Mouse (Mus musculus) midbrain, embryonic 13.5 days (tissue): ENCODE measurements around the gene Vmn1r189. TPM values are rescaled to one million over a fixed set of nuclear protein-coding genes. Genes with fewer than 3 reads are reported as not detected.
"Not testable (repeated sequence)": the region's sequence is repeated elsewhere in the genome, so short reads cannot be mapped to it uniquely, and the experiment has no call there.

Source experiments
- ATAC-seq: fragments of 200-750 bp; cut with Nextera tagmentation; 2 replicates; pipeline ENCODE4 v1.8.0; 2017; ENCODE audit warnings: mild to moderate bottlenecking, moderate TSS enrichment, moderate library complexity
- H3K27ac ChIP-seq: fragments of 300-500 bp; sonication (generic); 2 replicates; pipeline ENCODE4 v1.5.1; 2015; ENCODE audit warnings: inconsistent platforms, mild to moderate bottlenecking, moderate library complexity
- H3K27me3 ChIP-seq: fragments of 300-500 bp; sonication (generic); 2 replicates; pipeline ENCODE4 v1.6.1; 2015; ENCODE audit warnings: mild to moderate bottlenecking, inconsistent platforms
- H3K36me3 ChIP-seq: fragments of 300-500 bp; sonication (generic); 2 replicates; pipeline ENCODE4 v1.6.1; 2015; ENCODE audit warnings: mild to moderate bottlenecking, inconsistent platforms
- H3K4me1 ChIP-seq: fragments of 300-500 bp; sonication (generic); replicated peaks from 2 replicates; pipeline ENCODE4 v1.6.1; 2015; ENCODE audit warnings: inconsistent platforms
- H3K4me2 ChIP-seq: fragments of 300-500 bp; sonication (generic); replicated peaks from 2 replicates; pipeline ENCODE4 v1.6.1; 2015; ENCODE audit warnings: moderate library complexity, mild to moderate bottlenecking, inconsistent platforms
- H3K4me3 ChIP-seq: fragments of 300-500 bp; sonication (generic); replicated peaks from 2 replicates; pipeline ENCODE4 v1.5.1; 2015; ENCODE audit warnings: mild to moderate bottlenecking, inconsistent platforms
- H3K9ac ChIP-seq: fragments of 300-500 bp; sonication (generic); replicated peaks from 2 replicates; pipeline ENCODE4 v1.6.1; 2015; ENCODE audit warnings: mild to moderate bottlenecking, inconsistent platforms
- H3K9me3 ChIP-seq: fragments of 300-500 bp; sonication (generic); 2 replicates; pipeline ENCODE4 v1.6.1; 2016; ENCODE audit warnings: mild to moderate bottlenecking, inconsistent platforms
- WGBS: fragments of 180-500 bp; shearing (Covaris S2); methylation state at CpG from one replicate; pipeline ENCODE4 v1.1.7; 2015; 5-methylcytosine and 5-hydroxymethylcytosine counted together
- microRNA-seq: library from miRNA; unstranded; fragments of <30 nt; microRNA quantifications from one replicate; pipeline ENCODE4, GENCODE M21; 2016
- polyA plus RNA-seq: library from polyadenylated mRNA; unstranded; fragments of >200 nt; fragmentation: Nextera tagmentation; extraction: Ambion mirVana; gene quantifications from 2 replicates; pipeline ENCODE4 v1.2.1, GENCODE M21; 2015

Vmn1r189 gene
- not detected in 2 replicates for polyA plus RNA-seq

DNA sequence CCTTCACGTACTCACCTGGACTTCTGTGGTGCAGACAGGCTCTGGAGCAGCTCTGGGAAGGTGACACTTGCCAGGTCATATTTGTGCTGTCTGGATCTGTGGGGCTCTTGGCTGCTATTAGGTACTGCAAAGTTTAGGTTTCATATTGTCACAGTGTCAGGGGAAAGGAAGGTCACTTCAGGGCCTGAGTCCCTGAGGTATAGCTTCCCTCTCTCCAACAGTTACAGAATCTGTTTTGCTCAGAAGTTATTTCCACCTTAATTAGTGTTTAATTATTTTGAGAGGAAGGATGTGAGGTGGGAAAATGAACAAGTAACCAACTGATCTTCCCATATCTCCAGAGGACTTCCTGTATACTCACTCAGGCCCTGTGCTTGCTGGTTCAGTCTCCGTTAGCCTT is at the start of gene Vmn1r189:
TSS of gene Vmn1r189 (minus strand) at position 101 of the 400 bp plus-strand sequence.
- not testable (repeated sequence) for H3K4me3 ChIP-seq, H3K4me2 ChIP-seq, H3K27me3 ChIP-seq, H3K36me3 ChIP-seq, H3K4me1 ChIP-seq, H3K9ac ChIP-seq, H3K9me3 ChIP-seq, ATAC-seq, H3K27ac ChIP-seq
- WGBS, result 88% methylated on average over 2 of the region's 2 CpGs

- not testable (repeated sequence) for ATAC-seq, H3K36me3 ChIP-seq, H3K27ac ChIP-seq, H3K4me1 ChIP-seq, H3K9ac ChIP-seq, H3K9me3 ChIP-seq, H3K4me2 ChIP-seq, H3K27me3 ChIP-seq, H3K4me3 ChIP-seq
- WGBS, result 73% methylated on average over 5 of the region's 5 CpGs
Measured at GRCm38 (mm10) chr13:22136495-22137293, 31.1 kb upstream of the Vmn1r189 start.

DNA sequence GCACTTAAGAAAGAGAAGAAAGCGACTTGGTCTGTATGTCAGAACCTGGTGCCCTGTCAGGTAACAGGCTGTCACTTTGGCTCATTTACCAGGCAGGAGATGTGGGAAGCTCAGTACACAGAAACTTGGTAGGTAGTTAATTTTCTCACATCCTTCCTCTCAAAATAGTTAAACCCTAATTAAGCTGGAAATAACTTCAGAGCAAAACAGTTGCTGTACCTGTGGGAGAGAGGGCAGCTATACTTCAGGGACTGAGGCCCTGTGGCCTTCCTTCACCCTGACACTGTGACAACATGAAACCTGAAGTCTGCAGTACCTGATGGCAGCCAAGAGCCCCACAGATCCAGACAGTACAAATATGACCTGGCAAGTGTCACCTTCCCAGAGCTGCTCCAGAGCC is 21.5 kb downstream of the Vmn1r189 start, which contains the start of gene Vmn1r188:
TSS of gene Vmn1r188 (plus strand) at position 301 of the 400 bp plus-strand sequence.
- H3K36me3 ChIP-seq, H3K4me3 ChIP-seq, H3K4me2 ChIP-seq, ATAC-seq, H3K9me3 ChIP-seq, H3K4me1 ChIP-seq, H3K27ac ChIP-seq, H3K27me3 ChIP-seq, H3K9ac ChIP-seq: not testable (repeated sequence)
- WGBS, result 94% methylated on average over 1 of the region's 1 CpGs

- peaks cover 3% of the 10 kb centered on the region; the same call in 1 of the 2 replicates for H3K9me3 ChIP-seq
- no peak overlapping the region for H3K27ac ChIP-seq
- H3K36me3 ChIP-seq, result no peaks in the 10 kb centered on the region
- no peak overlapping the region for H3K4me2 ChIP-seq
- no peak overlapping the region for H3K4me3 ChIP-seq
- H3K27me3 ChIP-seq, result no peaks in the 10 kb centered on the region
- no peak overlapping the region for H3K9ac ChIP-seq
- H3K4me1 ChIP-seq, result no peaks in the 10 kb centered on the region
- 78% methylated on average over 1 of the region's 1 CpGs for WGBS
- ATAC-seq, result no peak
Measured at GRCm38 (mm10) chr13:22063468-22063867, 42.2 kb downstream of the Vmn1r189 start.

GRCm38 (mm10) chr13:22061422-22061821 is 44.2 kb downstream of the Vmn1r189 start:
- Histone ChIP-seq H3K4me2 (no peak overlapping the region), H3K36me3 (no peaks in the 10 kb centered on the region), H3K9ac (no peak overlapping the region), H3K27ac (no peak overlapping the region), H3K4me3 (no peak overlapping the region), H3K4me1 (no peaks in the 10 kb centered on the region), H3K9me3 (peaks cover under 1% of the 10 kb centered on the region; the same call in 1 of the 2 replicates), H3K27me3 (no peaks in the 10 kb centered on the region)
- no peak for ATAC-seq
- 85% methylated on average over 1 of the region's 1 CpGs for WGBS

DNA sequence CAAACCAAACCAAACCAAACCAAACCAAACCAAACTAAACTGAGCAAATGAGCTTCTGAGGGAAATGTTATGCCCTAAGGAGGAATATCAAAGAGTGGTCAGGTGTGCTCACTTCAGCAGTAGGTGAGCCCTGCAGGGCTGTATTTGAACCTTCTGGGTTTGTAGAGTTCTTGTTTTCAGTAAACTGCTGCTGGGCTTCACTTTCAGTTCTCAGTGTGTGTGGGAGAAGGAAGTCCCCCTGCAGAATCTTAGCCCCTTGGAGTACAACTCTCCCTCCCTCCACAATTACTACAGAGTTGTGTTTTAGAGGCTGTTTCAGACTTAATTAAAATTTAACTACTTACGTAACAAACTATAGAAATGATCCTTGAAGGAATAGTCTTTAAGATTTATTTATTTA is 51.9 kb downstream of the Vmn1r189 start:
- H3K4me2 ChIP-seq, result no peak overlapping the region
- H3K4me1 ChIP-seq, result no peaks in the 10 kb centered on the region
- no peaks in the 10 kb centered on the region for H3K27me3 ChIP-seq
- H3K9me3 ChIP-seq, result no peaks in the 10 kb centered on the region
- WGBS, result 83% methylated on average over 1 of the region's 1 CpGs
- no peaks in the 10 kb centered on the region for H3K36me3 ChIP-seq
- no peak for ATAC-seq
- no peak overlapping the region for H3K4me3 ChIP-seq
- H3K9ac ChIP-seq, result no peak overlapping the region
- H3K27ac ChIP-seq, result no peak overlapping the region

DNA sequence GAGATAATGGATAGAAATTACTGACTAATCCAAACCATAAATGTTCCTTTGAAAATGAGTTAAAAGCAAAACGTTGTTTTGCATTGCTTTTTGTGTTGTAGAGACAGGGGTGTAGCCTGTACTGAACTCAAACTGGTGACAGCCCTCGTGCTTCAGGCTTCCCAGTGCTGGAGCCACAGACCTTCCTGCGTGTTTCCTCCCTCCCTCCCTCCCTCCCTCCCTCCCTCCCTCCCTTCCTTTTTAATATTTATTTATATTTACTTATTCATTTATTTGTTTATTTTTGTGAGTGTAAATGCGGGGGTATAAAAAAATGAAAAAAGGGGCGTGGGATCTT is 54.1 kb downstream of the Vmn1r189 start:
- Histone ChIP-seq H3K4me1 (no peaks in the 10 kb centered on the region), H3K9me3 (no peaks in the 10 kb centered on the region), H3K27me3 (no peaks in the 10 kb centered on the region), H3K9ac (peak overlapping the region; percentile 72), H3K4me2 (peak overlapping the region; percentile 56), H3K4me3 (peak overlapping the region; percentile 48), H3K36me3 (no peaks in the 10 kb centered on the region), H3K27ac (peak overlapping the region; percentile 84)
- 9% methylated on average over 5 of the region's 5 CpGs for WGBS
- ATAC-seq, result peak; percentile 47

GRCm38 (mm10) chr13:22050591-22051522 is 54.8 kb downstream of the Vmn1r189 start:
- no peaks in the 10 kb centered on the region for H3K27me3 ChIP-seq
- peak overlapping the region; percentile 48 for H3K4me3 ChIP-seq
- WGBS, result under 1% methylated on average over 52 of the region's 52 CpGs

More at GRCm38 (mm10) chr13:22050591-22051522, 54.8 kb downstream of the Vmn1r189 start:
- H3K9me3 ChIP-seq, result no peaks in the 10 kb centered on the region
- H3K36me3 ChIP-seq, result no peaks in the 10 kb centered on the region
- H3K4me1 ChIP-seq, result no peaks in the 10 kb centered on the region
- peak overlapping the region; percentile 72 for H3K9ac ChIP-seq
- H3K27ac ChIP-seq, result peak overlapping the region; percentile 84
- ATAC-seq, result peak; percentile 97
- H3K4me2 ChIP-seq, result peak overlapping the region; percentile 56

Small RNA genes within 50 kb of the gene (microRNA-seq; reads per million reads assigned to microRNA genes)
- gene Gm26300, result not detected

Other genes with a start within 250 kb of the Vmn1r189 start
- 20.5 and 22.3 TPM in 2 replicates for gene Zfp184, start 160.7 kb downstream of the Vmn1r189 start, polyA plus RNA-seq
- gene Pom121l2, start 124.6 kb downstream of the Vmn1r189 start, polyA plus RNA-seq, result not detected in 2 replicates
- not detected in 2 replicates for gene Prss16, start 96.1 kb downstream of the Vmn1r189 start, polyA plus RNA-seq
- 6.2 TPM in 1 of 2 replicates, not detected in the other for gene Hist1h2ah, start 70.3 kb downstream of the Vmn1r189 start, polyA plus RNA-seq
- 4.0 and 5.5 TPM in 2 replicates for gene Hist1h2bk, start 70.0 kb downstream of the Vmn1r189 start, polyA plus RNA-seq
- 18.1 and 20.1 TPM in 2 replicates for gene Hist1h4i, start 64.5 kb downstream of the Vmn1r189 start, polyA plus RNA-seq
- gene Hist1h2ag, start 62.9 kb downstream of the Vmn1r189 start, polyA plus RNA-seq, result 17.7 and 21.2 TPM in 2 replicates
- gene Hist1h2bj, start 62.6 kb downstream of the Vmn1r189 start, polyA plus RNA-seq, result 7.6 and 8.3 TPM in 2 replicates
- not detected in 2 replicates for gene Vmn1r188, start 21.4 kb downstream of the Vmn1r189 start, polyA plus RNA-seq
- not detected in 2 replicates for gene Vmn1r191, start 78.1 kb upstream of the Vmn1r189 start, polyA plus RNA-seq
- gene Vmn1r192, start 85.3 kb upstream of the Vmn1r189 start, polyA plus RNA-seq, result not detected in 2 replicates
- not detected in 2 replicates for gene Vmn1r193, start 117.3 kb upstream of the Vmn1r189 start, polyA plus RNA-seq
- not detected in 2 replicates for gene Vmn1r194, start 138.4 kb upstream of the Vmn1r189 start, polyA plus RNA-seq
- gene Vmn1r195, start 164.7 kb upstream of the Vmn1r189 start, polyA plus RNA-seq, result not detected in 2 replicates
- gene Vmn1r196, start 184.1 kb upstream of the Vmn1r189 start, polyA plus RNA-seq, result not detected in 2 replicates
- gene Vmn1r197, start 218.8 kb upstream of the Vmn1r189 start, polyA plus RNA-seq, result not detected in 2 replicates
- not detected in 2 replicates for gene Vmn1r198, start 244.5 kb upstream of the Vmn1r189 start, polyA plus RNA-seq